Mouse (Mus musculus) kidney, postnatal 4 days (tissue): ENCODE data around the gene Duox2.

Source experiments
- DNase-seq, 2 experiments: peaks; one replicate each; pipeline ENCODE4 v3.0.0; 2021; ENCODE audit warnings: mixed read lengths in 2 of 2

Duox2 gene

DNA sequence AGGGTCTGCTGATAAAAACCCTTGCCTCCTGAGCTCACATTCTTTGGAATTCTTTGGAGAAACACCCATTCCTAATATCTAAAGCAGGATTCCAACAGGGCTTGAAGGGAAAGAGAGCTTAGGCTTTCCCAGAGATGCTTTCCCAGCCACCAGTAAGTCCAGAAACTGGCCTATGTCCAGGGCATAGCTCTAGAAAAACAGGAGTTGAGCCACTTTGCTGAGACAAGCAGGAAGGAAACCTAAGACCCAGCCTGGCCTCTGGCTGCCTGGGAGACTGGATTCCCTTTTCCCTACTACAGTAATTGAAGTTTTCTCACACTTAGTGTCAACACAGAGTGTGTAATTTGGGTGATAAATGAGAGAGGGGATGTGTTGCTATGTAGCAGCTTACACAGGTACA lies 61.9 kb downstream of the Duox2 start:
- no peak for DNase-seq

GRCm38 (mm10) chr2:122235425-122235824 lies 62.8 kb downstream of the Duox2 start:
- DNase-seq: peak in 1 of 2 experiments; percentile 27

DNA sequence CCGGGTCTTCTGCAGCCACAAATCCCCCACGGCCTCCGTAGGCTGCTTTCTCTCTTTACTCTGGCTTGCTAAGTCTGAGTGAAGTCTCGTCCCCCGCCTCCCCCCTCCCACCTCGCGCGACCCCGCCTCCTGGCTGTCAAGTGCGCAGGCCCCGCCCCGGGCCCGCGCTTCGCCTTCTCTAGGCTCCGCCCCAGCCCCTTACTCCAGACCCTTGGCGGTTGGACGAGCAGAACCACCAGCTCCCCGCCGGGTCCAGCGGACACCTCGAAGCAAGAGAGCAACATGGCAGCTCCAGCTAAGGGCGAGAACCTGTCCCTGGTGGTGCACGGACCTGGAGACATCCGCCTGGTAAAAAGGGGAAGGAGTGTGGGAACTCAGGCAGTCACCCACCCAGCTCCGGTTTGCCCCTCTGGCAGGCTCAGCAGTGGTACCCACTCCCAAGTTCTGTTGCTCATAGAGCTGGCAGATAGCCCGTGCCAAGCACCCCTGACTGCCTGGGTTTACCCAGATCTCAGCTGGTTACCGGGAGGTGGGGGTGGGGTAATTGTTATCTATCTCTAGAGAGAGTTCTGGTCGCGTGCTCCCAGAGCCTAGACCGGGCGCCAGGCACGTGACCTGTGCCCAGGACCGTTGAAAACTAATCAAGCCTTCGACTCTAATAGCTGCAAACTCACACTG lies 63.5 kb downstream of the Duox2 start, which contains the start of gene Sord:
Gene Sord, plus strand, starts transcription at position 139 of the 678 bp plus-strand sequence.
- peak; percentile 86 to 93 for DNase-seq

- peak; percentile 42 to 62 for DNase-seq
Observed at GRCm38 (mm10) chr2:122233759-122234557, 64.3 kb downstream of the Duox2 start.

GRCm38 (mm10) chr2:122233341-122233740 lies 64.9 kb downstream of the Duox2 start:
- no peak for DNase-seq

DNA sequence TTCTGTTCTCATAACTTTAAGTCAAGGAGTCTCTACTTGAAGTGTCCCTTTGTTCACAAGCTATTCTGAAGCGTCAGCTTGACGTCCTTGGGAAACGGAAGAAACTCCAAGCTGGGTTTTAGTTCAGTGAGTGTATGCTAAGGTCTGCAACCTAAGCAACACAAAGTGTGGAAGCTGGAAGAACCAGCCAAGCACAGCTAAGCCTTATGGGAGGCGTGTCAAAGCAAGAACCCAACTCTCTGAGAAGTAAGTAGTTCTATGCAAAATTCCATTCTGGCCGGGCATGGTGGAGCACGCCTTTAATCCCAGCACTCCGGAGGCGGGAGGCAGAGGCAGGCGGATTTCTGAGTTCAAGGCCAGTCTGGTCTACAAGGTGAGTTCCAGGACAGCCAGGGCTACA lies 66.6 kb downstream of the Duox2 start:
- no peak for DNase-seq

- no peak for DNase-seq
Observed at GRCm38 (mm10) chr2:122230395-122230794, 67.9 kb downstream of the Duox2 start.
